Mouse (Mus musculus) forebrain, embryonic 14.5 days (tissue): Measurements from ENCODE around the gene Olfr867. TPM values are rescaled to one million over a fixed set of nuclear protein-coding genes. Genes with fewer than 3 reads are reported as not detected.

Experiments used
- ATAC-seq: fragments of 200-750 bp; cut with Nextera tagmentation; 2 replicates; pipeline ENCODE4 v1.8.0; 2017; ENCODE audit warnings: mild to moderate bottlenecking, moderate library complexity
- DNase-seq: peaks from one replicate; pipeline ENCODE4 v3.0.0-alpha.2; 2015; ENCODE audit warnings: low spot score
- H3K27ac ChIP-seq: fragments of 300-500 bp; sonication (generic); 2 replicates; pipeline ENCODE4 v1.5.1; 2014; ENCODE audit warnings: low read depth, mild to moderate bottlenecking, control low read depth, low read length, moderate library complexity
- H3K27me3 ChIP-seq: fragments of 300-500 bp; sonication (generic); replicated peaks from 2 replicates; pipeline ENCODE4 v1.6.1; 2014; ENCODE audit warnings: low read length, control low read depth, mixed read lengths; ENCODE audit not compliant: control insufficient read depth, insufficient read depth
- H3K36me3 ChIP-seq: fragments of 300-500 bp; sonication (generic); 2 replicates; pipeline ENCODE4 v1.6.1; 2014; ENCODE audit warnings: low read length, control low read depth; ENCODE audit not compliant: control insufficient read depth, insufficient read depth
- H3K4me1 ChIP-seq: fragments of 300-500 bp; sonication (generic); 2 replicates; pipeline ENCODE4 v1.6.1; 2014; ENCODE audit warnings: antibody characterized with exemption, low read length, control low read depth; ENCODE audit not compliant: control insufficient read depth, insufficient read depth
- H3K4me2 ChIP-seq: fragments of 300-500 bp; sonication (generic); 2 replicates; pipeline ENCODE4 v1.6.1; 2014; ENCODE audit warnings: mild to moderate bottlenecking, control low read depth, low read length
- H3K4me3 ChIP-seq: fragments of 300-500 bp; sonication (generic); 2 replicates; pipeline ENCODE4 v1.5.1; 2014; ENCODE audit warnings: low read depth, low read length, control low read depth
- H3K9ac ChIP-seq: fragments of 300-500 bp; sonication (generic); 2 replicates; pipeline ENCODE4 v1.6.1; 2014; ENCODE audit warnings: mild to moderate bottlenecking, low read length, control low read depth, moderate library complexity
- H3K9me3 ChIP-seq: fragments of 300-500 bp; sonication (generic); replicated peaks from 2 replicates; pipeline ENCODE4 v1.6.1; 2016; ENCODE audit warnings: low read length, control low read depth, mixed read lengths; ENCODE audit not compliant: control insufficient read depth
- WGBS: fragments of 180-500 bp; shearing (Covaris S2); extraction: QIAGEN DNeasy Blood & Tissue Kit; methylation state at CpG from one replicate; pipeline ENCODE4 v1.1.7; 2014; 5-methylcytosine and 5-hydroxymethylcytosine counted together
- microRNA-seq: library from miRNA; unstranded; fragments of <30 nt; microRNA quantifications from one replicate; pipeline ENCODE4, GENCODE M21; 2016
- polyA plus RNA-seq: library from polyadenylated mRNA; unstranded; fragments of >200 nt; fragmentation: Nextera tagmentation; extraction: Ambion mirVana; gene quantifications from 2 replicates; pipeline ENCODE4 v1.2.1, GENCODE M21; 2014

Olfr867 gene
- not detected in 2 replicates for polyA plus RNA-seq

GRCm38 (mm10) chr9:20057462-20057861 lies at the start of gene Olfr867:
TSS of gene Olfr867 (minus strand) at chr9:20057562.
- 0 out of 2 replicates have a peak, but pooled peaks cover 4% of the 10 kb centered on the region for H3K9me3 ChIP-seq
- H3K27me3 ChIP-seq = no peaks in the 10 kb centered on the region
- 76% methylated on average over 1 of the region's 1 CpGs for WGBS
- no peak for DNase-seq
- no peaks in the 10 kb centered on the region for H3K36me3 ChIP-seq
- H3K27ac ChIP-seq = no peak within 1 kb of the TSS
- no peaks in the 10 kb centered on the region for H3K4me1 ChIP-seq
- H3K4me2 ChIP-seq = no peak within 1 kb of the TSS
- H3K9ac ChIP-seq = no peak within 1 kb of the TSS
- no peak for ATAC-seq
- no peak within 1 kb of the TSS for H3K4me3 ChIP-seq

DNA sequence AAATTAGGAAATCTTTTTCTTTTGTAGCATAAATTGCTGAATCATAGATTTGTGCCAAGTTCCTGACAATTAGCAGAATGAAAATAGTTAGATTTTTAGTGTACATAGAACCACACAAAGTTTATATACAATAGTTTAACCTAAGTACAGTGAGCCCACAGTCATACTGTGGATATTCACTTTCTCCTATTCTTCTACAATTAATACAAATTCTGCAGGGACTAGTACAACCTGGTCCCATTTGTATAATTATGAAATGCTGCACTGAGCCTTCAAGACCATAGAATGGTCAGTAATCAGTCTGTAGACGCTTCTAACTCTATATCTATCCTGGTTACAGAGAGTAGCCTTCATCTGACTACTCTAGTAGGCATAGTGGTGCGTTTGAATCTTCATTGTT lies 41.0 kb upstream of the Olfr867 start, which contains the start of gene Olfr868:
Gene Olfr868 (plus strand): TSS at position 301 of the 400 bp plus-strand sequence.
- H3K27me3 ChIP-seq = no peaks in the 10 kb centered on the region
- 36% methylated on average over 2 of the region's 2 CpGs for WGBS
- no peaks in the 10 kb centered on the region for H3K36me3 ChIP-seq
- no peak within 1 kb of the TSS for H3K27ac ChIP-seq
- 0 out of 2 replicates have a peak, but pooled peaks cover 3% of the 10 kb centered on the region for H3K9me3 ChIP-seq
- no peak within 1 kb of the TSS for H3K9ac ChIP-seq
- no peak within 1 kb of the TSS for H3K4me3 ChIP-seq
- ATAC-seq (no peak), DNase-seq (no peak)
- H3K4me1 ChIP-seq = no peaks in the 10 kb centered on the region
- H3K4me2 ChIP-seq = no peak within 1 kb of the TSS

DNA sequence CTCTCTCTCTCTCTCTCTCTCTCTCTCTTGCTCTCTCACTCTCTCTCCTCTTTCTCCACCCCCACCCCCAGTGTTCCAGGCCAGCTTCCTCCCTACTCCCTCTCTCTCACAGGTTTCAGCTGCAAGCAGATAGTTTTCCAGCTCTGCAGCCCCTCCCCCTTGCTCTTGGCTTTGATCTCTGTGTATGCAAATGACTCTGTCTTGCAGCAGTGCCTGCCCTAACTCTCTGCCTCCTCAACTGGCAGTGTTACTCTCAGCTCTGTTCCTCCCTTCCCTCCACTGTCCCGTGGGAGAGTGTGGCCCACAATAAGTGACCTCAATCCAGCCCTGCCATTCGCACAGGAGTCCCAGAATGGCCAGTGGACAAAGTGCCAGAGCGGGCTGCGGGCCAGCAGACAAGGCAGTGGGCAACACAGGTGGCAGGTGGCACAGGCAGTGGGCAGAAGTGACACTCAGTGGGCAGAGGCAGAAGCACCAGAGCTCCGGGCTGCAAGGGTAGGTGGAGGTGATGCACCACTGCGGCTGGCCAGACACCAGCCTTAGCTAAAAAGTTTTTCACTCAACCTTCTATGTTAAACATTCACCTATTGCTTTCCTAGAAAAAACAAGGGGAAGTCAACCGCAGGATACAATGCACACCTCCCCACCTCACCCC lies 16.3 kb upstream of the Olfr867 start:
- 78% methylated on average over 7 of the region's 7 CpGs for WGBS
- no peaks in the 10 kb centered on the region for H3K4me1 ChIP-seq
- H3K27ac ChIP-seq = no peak overlapping the region
- H3K36me3 ChIP-seq = no peaks in the 10 kb centered on the region
- DNase-seq (no peak), ATAC-seq (no peak)
- H3K9me3 ChIP-seq = peaks cover 7% of the 10 kb centered on the region; the same call in 1 of the 2 replicates
- no peak overlapping the region for H3K9ac ChIP-seq
- no peak overlapping the region for H3K4me2 ChIP-seq
- H3K27me3 ChIP-seq = no peaks in the 10 kb centered on the region
- no peak overlapping the region for H3K4me3 ChIP-seq

DNA sequence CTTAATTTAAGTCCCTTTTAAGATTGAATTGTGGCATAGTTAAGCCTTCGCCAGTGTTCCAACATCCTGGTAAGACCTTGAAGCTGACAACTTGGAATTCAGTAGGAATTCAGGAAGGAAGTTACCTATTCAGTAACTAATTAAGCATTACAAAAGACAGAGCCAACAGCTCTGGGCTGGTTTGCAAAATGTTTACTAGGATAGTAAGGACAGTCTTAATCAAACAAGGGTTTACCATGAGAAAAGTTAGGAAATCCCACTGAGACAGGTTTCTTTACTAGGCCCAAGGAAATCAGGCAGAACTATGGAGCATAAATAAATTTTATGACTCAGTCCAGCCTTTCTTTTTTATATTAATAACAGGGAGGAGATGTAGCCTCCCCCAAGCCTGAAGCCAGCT lies 13.9 kb upstream of the Olfr867 start:
- Histone ChIP-seq H3K27ac (no peak overlapping the region), H3K9ac (no peak overlapping the region), H3K4me3 (no peak overlapping the region), H3K27me3 (no peaks in the 10 kb centered on the region), H3K4me2 (no peak overlapping the region), H3K9me3 (peaks cover 5% of the 10 kb centered on the region; the same call in 1 of the 2 replicates), H3K36me3 (no peaks in the 10 kb centered on the region), H3K4me1 (no peaks in the 10 kb centered on the region)
- DNase-seq (no peak), ATAC-seq (no peak)
- WGBS = 96% methylated on average over 1 of the region's 1 CpGs

- Histone ChIP-seq H3K27ac (no peak overlapping the region), H3K4me1 (no peaks in the 10 kb centered on the region), H3K36me3 (no peaks in the 10 kb centered on the region), H3K4me3 (no peak overlapping the region), H3K9me3 (peaks cover 5% of the 10 kb centered on the region; the same call in 1 of the 2 replicates), H3K27me3 (no peaks in the 10 kb centered on the region), H3K9ac (no peak overlapping the region), H3K4me2 (no peak overlapping the region)
- 68% methylated on average over 3 of the region's 3 CpGs for WGBS
- no peak for ATAC-seq
- DNase-seq = no peak
Measured at GRCm38 (mm10) chr9:20070236-20070635, 12.9 kb upstream of the Olfr867 start.

GRCm38 (mm10) chr9:20047964-20048363 lies 9.4 kb downstream of the Olfr867 start:
- no peak overlapping the region for H3K9ac ChIP-seq
- H3K9me3 ChIP-seq = peaks cover 13% of the 10 kb centered on the region
- no peaks in the 10 kb centered on the region for H3K27me3 ChIP-seq
- H3K4me1 ChIP-seq = no peaks in the 10 kb centered on the region
- no peak for DNase-seq
- H3K36me3 ChIP-seq = no peaks in the 10 kb centered on the region
- H3K27ac ChIP-seq = no peak overlapping the region
- WGBS = 75% methylated on average over 3 of the region's 3 CpGs
- H3K4me2 ChIP-seq = no peak overlapping the region
- H3K4me3 ChIP-seq = no peak overlapping the region
- no peak for ATAC-seq

- Histone ChIP-seq H3K9ac (no peak within 1 kb of the TSS), H3K36me3 (no peaks in the 10 kb centered on the region), H3K27ac (no peak within 1 kb of the TSS), H3K4me3 (no peak within 1 kb of the TSS), H3K27me3 (no peaks in the 10 kb centered on the region), H3K4me2 (no peak within 1 kb of the TSS), H3K4me1 (no peaks in the 10 kb centered on the region), H3K9me3 (0 out of 2 replicates have a peak, but pooled peaks cover 3% of the 10 kb centered on the region)
- 82% methylated on average over 2 of the region's 2 CpGs for WGBS
- ATAC-seq (no peak), DNase-seq (no peak)
Measured at GRCm38 (mm10) chr9:20027935-20028334, 29.4 kb downstream of the Olfr867 start, which contains the start of gene Olfr866. TSS of gene Olfr866 (minus strand) at chr9:20028035.

Small RNA genes within 50 kb of the gene (microRNA-seq; reads per million reads assigned to microRNA genes)
- not detected for gene Gm26231
- gene Gm44395 = not detected

Other genes starting within 250 kb of the Olfr867 start
- not detected in 2 replicates for gene Olfr860, start 207.8 kb downstream of the Olfr867 start, polyA plus RNA-seq
- not detected in 2 replicates for gene Olfr862, start 169.6 kb downstream of the Olfr867 start, polyA plus RNA-seq
- gene Olfr77, start 140.7 kb downstream of the Olfr867 start, polyA plus RNA-seq = 0.17 and 0.22 TPM in 2 replicates
- not detected in 2 replicates for gene Olfr866, start 29.5 kb downstream of the Olfr867 start, polyA plus RNA-seq
- gene Olfr868, start 41.1 kb upstream of the Olfr867 start, polyA plus RNA-seq = not detected in 2 replicates
- not detected in 2 replicates for gene Olfr869, start 71.4 kb upstream of the Olfr867 start, polyA plus RNA-seq
- not detected in 2 replicates for gene Olfr870, start 116.5 kb upstream of the Olfr867 start, polyA plus RNA-seq
- gene Olfr871, start 154.6 kb upstream of the Olfr867 start, polyA plus RNA-seq = not detected in 2 replicates
- gene Olfr872, start 179.6 kb upstream of the Olfr867 start, polyA plus RNA-seq = not detected in 2 replicates
- gene Olfr39, start 224.8 kb upstream of the Olfr867 start, polyA plus RNA-seq = not detected in 2 replicates
- not detected in 2 replicates for gene Olfr873, start 241.0 kb upstream of the Olfr867 start, polyA plus RNA-seq